Mouse (Mus musculus): ENCODE measurements around the gene Edn2. TPM values are rescaled to one million over a fixed set of nuclear protein-coding genes. Genes with fewer than 3 reads are reported as not detected.

Gene Edn2
- polyA plus RNA-seq, 1 experiment from 2014 or later: not detected

DNA sequence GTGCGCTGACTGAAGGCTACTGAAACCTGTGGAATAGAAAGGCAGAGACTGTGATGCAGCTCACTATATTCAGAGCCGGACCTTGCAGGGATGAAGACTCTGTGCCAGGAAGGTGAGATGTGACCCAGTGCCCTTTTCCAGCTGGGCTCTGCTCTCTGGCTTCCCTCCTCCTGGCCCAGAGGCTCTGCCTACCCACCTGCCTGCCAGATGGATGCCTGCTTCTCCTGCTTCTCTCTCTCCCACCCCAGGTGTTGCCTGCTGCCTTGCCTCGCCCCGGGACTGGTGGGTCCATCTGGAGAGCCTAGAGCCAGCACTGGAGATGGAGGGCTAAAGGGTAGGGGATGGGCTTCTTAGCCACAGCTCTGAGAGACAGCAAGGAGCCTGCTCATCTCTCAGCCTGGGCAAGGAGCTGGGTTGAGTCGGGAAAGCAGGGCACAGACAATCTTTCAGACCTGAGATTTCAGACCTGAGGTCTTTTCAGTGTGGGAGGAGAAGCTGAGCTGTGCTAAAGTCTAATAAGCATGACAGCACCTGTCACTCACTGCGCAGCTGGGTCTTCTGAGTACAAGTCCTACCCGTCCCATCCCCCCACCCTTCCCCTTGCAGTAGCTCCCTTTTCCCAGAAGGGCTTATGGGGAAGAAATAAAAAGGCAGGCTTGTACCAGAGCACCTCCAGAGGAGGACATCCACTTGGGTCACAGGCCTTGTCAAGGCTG is 39.7 kb downstream of the Edn2 start:
- in situ Hi-C loops (cut with MboI; ENCODE audit: low pct_unique_long_range_greater_than_20kb): no loop called here
- ChIA-PET CTCF (interaction anchor here (2.1 kb wide), 1 partner anchor 11 kb away, joined by 6 read pairs; no protein-coding TSS in a partner anchor), POLR2A (no interaction called here)
- H3K27me3 ChIP-seq: no peaks in the 10 kb centered on the region
- no peak for TF ChIP-seq CTCF (IDR thresholded peaks at IDR 0.05)
- ATAC-seq: no peak
- DNase-seq (ENCODE audit: low read depth, low spot score): no peak

DNA sequence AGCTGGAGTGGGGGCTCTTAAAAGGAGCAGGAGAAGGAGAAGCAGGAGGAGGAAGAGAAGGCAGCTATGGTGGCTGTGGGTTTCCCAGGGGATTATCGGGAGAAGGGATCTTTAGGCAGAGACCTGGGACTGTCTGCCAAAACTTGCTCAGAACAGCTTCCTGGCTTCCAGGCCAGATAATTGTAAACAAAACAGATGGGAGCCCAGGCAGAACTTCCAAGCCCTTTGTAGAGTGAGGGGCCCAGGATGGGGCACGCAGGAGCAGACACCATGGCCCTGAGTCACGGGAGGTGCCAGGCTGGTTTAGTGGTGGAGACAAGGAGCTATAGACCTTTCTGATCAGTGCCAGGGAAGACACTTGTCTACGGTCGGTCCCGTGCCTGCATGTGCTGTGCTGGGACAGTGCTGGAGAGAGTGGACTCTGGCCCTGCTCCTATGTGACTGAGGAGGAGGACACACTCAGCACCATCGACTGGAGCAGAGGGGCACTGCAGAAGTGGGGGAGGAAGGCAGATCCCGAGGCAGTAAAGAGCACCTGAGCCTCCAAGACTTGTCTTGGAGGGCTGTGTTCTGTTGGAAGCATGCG is 43.4 kb downstream of the Edn2 start:
- DNase-seq (ENCODE audit: low read depth, low spot score) (no peak), ATAC-seq (no peak)
- no peaks in the 10 kb centered on the region for H3K27me3 ChIP-seq
- ChIA-PET POLR2A (no interaction called here), CTCF (no interaction called here)
- TF ChIP-seq CTCF (IDR thresholded peaks at IDR 0.05): no peak
- in situ Hi-C loops (cut with MboI; ENCODE audit: low pct_unique_long_range_greater_than_20kb): no loop called here

DNA sequence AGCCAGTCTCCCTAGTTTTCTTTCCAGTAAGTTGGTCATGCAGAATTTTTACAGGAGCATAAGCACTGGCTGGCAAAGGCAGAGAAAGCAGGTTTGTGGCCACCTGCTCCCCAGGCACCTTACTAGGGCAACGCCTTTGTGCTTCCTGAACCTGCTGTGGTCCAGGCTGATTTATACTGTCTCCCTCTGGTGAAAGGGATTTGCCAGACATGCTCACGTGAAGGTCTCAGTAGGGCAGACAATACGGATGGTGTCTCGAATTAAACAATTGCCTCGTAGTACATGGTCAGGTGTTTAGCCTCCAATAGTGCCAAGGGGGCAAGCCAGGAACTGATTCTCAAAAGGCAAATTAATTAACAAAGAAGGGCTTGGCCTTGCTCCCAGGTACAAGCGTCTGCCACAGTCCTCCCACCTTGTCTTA is 45.5 kb downstream of the Edn2 start:
- no peak for ATAC-seq
- POLR2A ChIA-PET: no interaction called here
- in situ Hi-C loops (cut with MboI; ENCODE audit: low pct_unique_long_range_greater_than_20kb): no loop called here

DNA sequence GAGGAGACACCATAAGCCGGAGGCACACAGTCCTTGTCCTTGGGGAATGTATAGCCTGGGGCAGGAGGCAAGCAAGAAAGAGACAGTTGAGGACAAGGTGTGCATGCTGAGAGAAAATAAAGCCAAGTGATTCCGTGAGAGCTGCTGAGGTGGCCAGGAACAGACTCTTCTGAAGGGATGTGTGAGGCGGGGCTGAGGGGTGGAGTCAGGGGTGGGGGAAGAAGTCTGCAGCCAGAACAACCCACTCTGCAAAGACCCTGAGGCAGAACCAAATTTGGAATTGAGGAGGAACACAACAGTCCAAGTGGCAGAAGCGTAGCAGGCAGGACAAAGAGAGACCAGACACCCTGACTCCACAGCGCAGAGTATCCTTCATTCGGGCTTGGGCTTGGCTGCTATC is 51.1 kb downstream of the Edn2 start:
- ChIA-PET POLR2A (no interaction called here), CTCF (interaction anchor here (1.3 kb wide), 1 partner anchor 11 kb away, joined by 6 read pairs; no protein-coding TSS in a partner anchor)
- DNase-seq (ENCODE audit: low read depth, low spot score): no peak
- no peak for ATAC-seq
- in situ Hi-C loops (cut with MboI; ENCODE audit: low pct_unique_long_range_greater_than_20kb): no loop called here
- no peaks in the 10 kb centered on the region for H3K27me3 ChIP-seq
- TF ChIP-seq CTCF (IDR thresholded peaks at IDR 0.05): no peak

More for the DNA sequence above, 45.5 kb downstream of the Edn2 start:
- DNase-seq (ENCODE audit: low read depth, low spot score): no peak
- no peak for TF ChIP-seq CTCF (IDR thresholded peaks at IDR 0.05)
- CTCF ChIA-PET: interaction anchor here (1.4 kb wide), 1 partner anchor 174 kb away, joined by 5 read pairs; no protein-coding TSS in a partner anchor
- H3K27me3 ChIP-seq: no peaks in the 10 kb centered on the region

DNA sequence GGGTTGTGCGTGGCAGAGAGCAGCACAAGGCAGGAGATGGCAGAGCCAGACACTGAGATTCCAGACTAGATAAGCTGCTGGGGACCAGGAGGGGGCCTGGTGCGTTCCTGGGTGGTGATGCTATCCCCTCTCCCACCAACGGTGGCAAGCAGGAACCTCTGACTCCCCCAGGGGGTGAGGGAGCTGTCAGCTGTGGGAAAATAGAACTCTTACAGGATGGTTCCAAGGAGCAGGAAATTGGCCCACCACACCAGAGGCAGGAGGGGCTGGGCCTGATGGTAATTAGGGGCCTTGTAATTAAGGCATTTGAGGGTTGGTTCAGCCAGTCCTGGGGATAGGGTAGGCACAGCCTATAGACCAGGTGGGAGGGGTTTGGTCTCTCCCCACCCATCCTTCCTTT is 51.8 kb downstream of the Edn2 start:
- ChIA-PET POLR2A (no interaction called here), CTCF (no interaction called here)
- no peak for TF ChIP-seq CTCF (IDR thresholded peaks at IDR 0.05)
- no peak for ATAC-seq
- in situ Hi-C loops (cut with MboI; ENCODE audit: low pct_unique_long_range_greater_than_20kb): no loop called here
- H3K27me3 ChIP-seq: no peaks in the 10 kb centered on the region
- no peak for DNase-seq (ENCODE audit: low read depth, low spot score)

DNA sequence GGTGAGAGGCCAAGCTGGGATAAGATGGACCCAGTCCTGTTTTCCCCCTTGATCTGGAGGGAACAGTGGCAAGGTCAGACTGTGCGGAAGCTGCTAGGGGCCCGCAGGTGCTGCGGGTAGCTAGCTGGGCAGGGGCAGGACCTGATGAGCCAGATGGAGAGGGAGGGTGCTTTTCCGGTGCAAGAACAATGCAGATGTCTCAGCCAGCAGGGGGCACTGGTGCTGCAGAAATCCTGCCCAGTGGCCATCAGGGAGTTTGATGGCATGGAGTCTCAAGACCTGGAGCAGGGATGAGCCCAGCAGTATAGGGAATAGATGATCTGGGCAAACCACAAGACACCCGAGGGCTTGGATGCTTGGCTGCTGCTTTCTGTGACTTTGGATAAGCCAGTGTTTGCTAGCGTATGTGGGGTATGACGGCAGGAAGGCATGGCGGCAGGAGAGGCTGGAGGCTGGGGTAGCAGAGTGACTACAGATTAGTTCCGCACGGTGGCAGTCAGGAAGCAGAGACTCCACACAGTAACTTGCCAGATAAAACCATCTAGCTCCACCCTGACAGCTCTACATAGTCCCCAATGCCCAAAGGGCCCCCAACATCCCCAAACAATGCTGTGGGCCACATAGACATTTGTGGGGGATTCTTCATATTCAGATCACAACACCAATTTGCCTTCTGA is 55.0 kb downstream of the Edn2 start:
- no peak for ATAC-seq
- TF ChIP-seq CTCF (IDR thresholded peaks at IDR 0.05): peak; percentile 52
- POLR2A ChIA-PET: no interaction called here
- no peak for DNase-seq (ENCODE audit: low read depth, low spot score)
- CTCF ChIA-PET: no interaction called here
- no peaks in the 10 kb centered on the region for H3K27me3 ChIP-seq
- in situ Hi-C loops (cut with MboI; ENCODE audit: low pct_unique_long_range_greater_than_20kb): no loop called here

DNA sequence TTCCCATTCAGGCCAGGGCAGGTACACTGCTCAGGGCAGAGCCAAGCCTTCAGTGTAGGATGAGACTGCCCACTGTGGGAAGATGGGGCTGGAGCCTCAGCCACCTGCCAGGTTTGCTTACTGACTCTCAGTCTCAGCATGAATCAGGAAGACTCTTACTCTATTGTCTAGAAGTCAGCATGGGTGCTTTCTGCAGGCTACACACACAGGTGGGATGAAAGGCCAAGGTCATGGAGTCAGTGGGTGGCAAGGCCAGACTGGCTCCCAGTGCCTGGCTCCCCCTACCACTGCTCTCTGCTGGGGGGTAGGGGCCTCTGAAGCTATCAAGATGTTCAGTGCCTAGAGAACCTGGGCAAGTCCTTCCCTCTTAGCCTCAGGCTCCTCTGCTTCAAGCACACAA is 55.9 kb downstream of the Edn2 start:
- ChIA-PET CTCF (no interaction called here), POLR2A (no interaction called here)
- DNase-seq (ENCODE audit: low read depth, low spot score) (no peak), ATAC-seq (no peak)
- in situ Hi-C loops (cut with MboI; ENCODE audit: low pct_unique_long_range_greater_than_20kb): no loop called here
- no peaks in the 10 kb centered on the region for H3K27me3 ChIP-seq
- no peak for TF ChIP-seq CTCF (IDR thresholded peaks at IDR 0.05)

Other genes with a start within 250 kb of the Edn2 start
- gene AL607142.1, start 96.2 kb upstream of the Edn2 start, polyA plus RNA-seq (2021): not detected
- 0.81 TPM for gene Foxo6, start 126.1 kb downstream of the Edn2 start, polyA plus RNA-seq (2021)
- 39.8 TPM for gene Scmh1, start 244.1 kb downstream of the Edn2 start, polyA plus RNA-seq (2021)